Mouse (Mus musculus): ENCODE data around the gene Zc4h2.

- TF ChIP-seq ZC3H11A (IDR thresholded peaks at IDR 0.05; ENCODE audit: borderline replicate concordance, low read depth, low read length) (no peak), ZNF384 (IDR thresholded peaks at IDR 0.05; ENCODE audit: low read depth, low read length) (no peak), MAFK (IDR thresholded peaks at IDR 0.05; ENCODE audit: insufficient read depth, low read depth, low read length) (no peak)
Measured at GRCm38 (mm10) chrX:95657804-95658599, at the start of gene Zc4h2.

Data from ES-E14 (cell line).